Mouse (Mus musculus) intestine, embryonic 15.5 days (tissue): ENCODE measurements at regions not wholly inside any gene's neighbourhood (a gene's known extent, or its start where the extent isn't known, plus 50 kb on each side); places are given as distances from the start of the nearest gene placed in this dataset.

Experiments used
- ATAC-seq: fragments of 200-750 bp; cut with Nextera tagmentation; 2 replicates; pipeline ENCODE4 v1.8.0; 2017; ENCODE audit warnings: moderate TSS enrichment, moderate library complexity
- H3K27ac ChIP-seq: fragments of 300-500 bp; sonication (generic); 2 replicates; pipeline ENCODE4 v1.5.1; 2015; ENCODE audit warnings: mild to moderate bottlenecking, inconsistent platforms
- H3K27me3 ChIP-seq: fragments of 300-500 bp; sonication (generic); replicated peaks from 2 replicates; pipeline ENCODE4 v1.6.1; 2015; ENCODE audit warnings: inconsistent platforms
- H3K36me3 ChIP-seq: fragments of 300-500 bp; sonication (generic); 2 replicates; pipeline ENCODE4 v1.6.1; 2015; ENCODE audit warnings: inconsistent platforms
- H3K4me1 ChIP-seq: fragments of 300-500 bp; sonication (generic); replicated peaks from 2 replicates; pipeline ENCODE4 v1.6.1; 2015; ENCODE audit warnings: inconsistent platforms
- H3K4me2 ChIP-seq: fragments of 300-500 bp; sonication (generic); replicated peaks from 2 replicates; pipeline ENCODE4 v1.6.1; 2015; ENCODE audit warnings: mild to moderate bottlenecking, inconsistent platforms
- H3K4me3 ChIP-seq: fragments of 300-500 bp; sonication (generic); replicated peaks from 2 replicates; pipeline ENCODE4 v1.5.1; 2015; ENCODE audit warnings: inconsistent platforms
- H3K9ac ChIP-seq: fragments of 300-500 bp; sonication (generic); 2 replicates; pipeline ENCODE4 v1.6.1; 2015; ENCODE audit warnings: inconsistent platforms
- H3K9me3 ChIP-seq: fragments of 300-500 bp; sonication (generic); 2 replicates; pipeline ENCODE4 v1.6.1; 2016; ENCODE audit warnings: inconsistent platforms
- WGBS: fragments of 180-500 bp; shearing (Covaris S2); methylation state at CpG from one replicate; pipeline ENCODE4 v1.1.7; 2015; 5-methylcytosine and 5-hydroxymethylcytosine counted together

- no peak; the same call in 1 of the 2 replicates for ATAC-seq
- no peaks in the 10 kb centered on the region for H3K4me1 ChIP-seq
- no peak overlapping the region for H3K9ac ChIP-seq
- no peak overlapping the region for H3K27ac ChIP-seq
- H3K9me3 ChIP-seq = no peaks in the 10 kb centered on the region
- H3K36me3 ChIP-seq = no peaks in the 10 kb centered on the region
- H3K4me2 ChIP-seq = no peak overlapping the region
- no peak overlapping the region for H3K4me3 ChIP-seq
- H3K27me3 ChIP-seq = no peaks in the 10 kb centered on the region
- WGBS = 73% methylated on average over 5 of the region's 5 CpGs
Measured at GRCm38 (mm10) chr13:28531534-28531999, 274.2 kb downstream of the Gm11361 start.

DNA sequence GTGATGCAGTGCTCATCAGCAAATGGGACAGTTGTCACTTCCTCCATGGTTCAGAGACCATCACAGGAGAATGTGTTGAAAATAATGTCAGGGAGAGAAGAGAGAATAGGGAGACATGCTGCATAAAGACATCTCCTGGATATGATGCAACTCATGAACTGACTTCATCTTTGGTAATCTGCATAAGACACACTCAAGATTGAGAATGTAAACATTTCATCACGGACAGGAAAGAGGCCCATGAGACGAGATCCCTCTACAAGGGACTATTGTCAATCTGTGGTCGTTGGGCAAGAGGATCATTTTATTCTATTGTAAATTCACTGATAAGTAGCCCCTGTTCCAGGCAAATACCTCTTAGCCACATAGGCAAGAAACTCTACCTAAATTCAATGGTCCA, 273.6 kb downstream of the Gm11361 start:
- no peaks in the 10 kb centered on the region for H3K9me3 ChIP-seq
- H3K27ac ChIP-seq = no peak overlapping the region
- H3K27me3 ChIP-seq = no peaks in the 10 kb centered on the region
- H3K4me2 ChIP-seq = no peak overlapping the region
- H3K36me3 ChIP-seq = no peaks in the 10 kb centered on the region
- H3K4me1 ChIP-seq = no peaks in the 10 kb centered on the region
- 85% methylated on average over 3 of the region's 3 CpGs for WGBS
- no peak overlapping the region for H3K9ac ChIP-seq
- ATAC-seq = no peak
- H3K4me3 ChIP-seq = no peak overlapping the region

DNA sequence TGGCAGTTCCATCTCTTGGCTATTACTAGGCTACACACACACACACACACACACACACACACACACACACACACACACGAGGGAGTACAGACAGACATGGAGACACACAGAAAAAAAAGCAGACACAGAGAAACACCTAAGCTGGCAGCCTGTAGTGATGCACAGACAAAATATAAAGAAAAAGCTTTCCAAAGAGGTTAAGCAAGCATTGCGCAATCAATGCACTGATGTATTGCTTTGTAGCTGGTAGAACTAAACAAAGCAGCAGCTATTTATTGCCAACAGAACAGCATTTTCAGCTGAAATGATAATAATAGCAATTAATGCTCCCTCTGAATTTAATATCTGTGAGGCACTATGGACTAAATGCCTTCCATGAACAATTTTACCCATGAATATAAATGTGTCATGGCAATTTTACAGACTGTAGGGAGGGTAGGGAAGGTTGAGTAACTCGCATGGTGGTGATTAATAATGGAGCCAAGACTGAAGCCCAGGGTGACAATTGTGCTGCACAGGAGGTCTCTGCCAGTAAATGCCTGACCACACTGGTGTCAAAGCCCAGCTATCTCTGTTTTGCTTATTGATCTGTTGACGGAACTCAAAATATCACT, 271.7 kb downstream of the Gm11361 start:
- no peaks in the 10 kb centered on the region for H3K9me3 ChIP-seq
- no peak overlapping the region for H3K4me3 ChIP-seq
- H3K27me3 ChIP-seq = no peaks in the 10 kb centered on the region
- no peak for ATAC-seq
- no peak overlapping the region for H3K9ac ChIP-seq
- no peak overlapping the region for H3K27ac ChIP-seq
- 79% methylated on average over 4 of the region's 4 CpGs for WGBS
- H3K4me2 ChIP-seq = no peak overlapping the region
- H3K4me1 ChIP-seq = no peaks in the 10 kb centered on the region
- no peaks in the 10 kb centered on the region for H3K36me3 ChIP-seq

DNA sequence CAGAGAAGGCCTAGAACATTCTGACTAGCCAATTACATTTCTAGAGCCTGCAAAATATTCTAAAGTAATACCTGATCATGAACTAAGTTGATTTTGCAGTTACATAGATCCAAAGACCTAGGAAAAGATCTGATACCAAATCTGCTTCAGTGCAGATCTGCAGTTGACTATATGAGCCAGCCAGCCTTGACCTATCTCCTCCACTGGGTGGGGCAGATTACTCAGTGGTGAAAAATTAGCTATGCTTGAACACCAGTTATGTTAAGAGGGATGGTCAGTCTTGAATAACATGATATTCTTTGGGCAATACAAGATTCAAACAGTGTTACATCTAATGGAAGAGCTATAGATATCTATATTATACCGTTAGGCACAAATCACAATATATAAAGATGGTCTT, 269.0 kb downstream of the Gm11361 start:
- Histone ChIP-seq H3K9me3 (no peaks in the 10 kb centered on the region), H3K4me1 (no peaks in the 10 kb centered on the region), H3K9ac (no peak overlapping the region), H3K4me2 (no peak overlapping the region), H3K4me3 (no peak overlapping the region), H3K27me3 (no peaks in the 10 kb centered on the region), H3K27ac (no peak overlapping the region), H3K36me3 (no peaks in the 10 kb centered on the region)
- WGBS = 100% methylated on average over 1 of the region's 1 CpGs
- ATAC-seq = 0 out of 2 replicates have a peak, but pooled peaks have one; percentile 66

DNA sequence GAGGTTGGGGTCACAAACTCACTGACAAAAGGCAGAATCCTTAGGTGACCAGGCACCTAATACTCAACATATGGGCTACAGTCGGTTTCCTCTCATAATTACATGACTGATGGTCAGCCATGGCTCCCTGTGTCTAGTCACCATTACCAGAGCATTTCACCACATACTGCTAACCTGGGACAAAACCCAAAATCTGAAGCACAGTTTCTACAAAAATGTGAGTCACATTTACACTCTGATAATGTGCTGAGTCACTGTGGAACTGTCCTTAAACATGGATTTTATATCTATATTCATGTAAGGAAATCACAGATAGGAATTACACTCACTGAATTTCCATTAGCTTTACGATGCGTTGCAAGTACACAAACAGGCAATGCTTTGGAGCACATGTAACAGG, 267.1 kb downstream of the Gm11361 start:
- Histone ChIP-seq H3K9ac (no peak overlapping the region), H3K27me3 (no peaks in the 10 kb centered on the region), H3K4me3 (no peak overlapping the region), H3K9me3 (no peaks in the 10 kb centered on the region), H3K36me3 (no peaks in the 10 kb centered on the region), H3K4me1 (no peaks in the 10 kb centered on the region), H3K27ac (no peak overlapping the region), H3K4me2 (no peak overlapping the region)
- no peak for ATAC-seq
- 95% methylated on average over 3 of the region's 3 CpGs for WGBS

DNA sequence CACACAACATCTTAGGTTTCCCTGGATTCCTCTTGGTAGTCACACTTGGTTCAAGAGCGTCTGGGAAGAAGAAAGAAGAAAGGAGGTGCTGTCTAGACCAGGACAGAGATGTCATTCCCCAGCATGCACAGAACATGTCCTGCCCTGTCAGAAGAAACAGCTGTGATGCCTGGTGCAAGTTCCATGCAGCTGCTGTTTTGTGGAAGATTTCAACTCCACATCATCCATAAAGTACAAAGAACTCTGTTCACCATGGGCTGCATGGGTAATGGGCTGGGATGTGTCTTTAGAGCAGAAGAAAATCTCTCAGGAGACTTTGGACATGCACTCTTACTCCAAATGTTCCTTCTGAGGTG, 262.8 kb downstream of the Gm11361 start:
- H3K4me3 ChIP-seq = no peak overlapping the region
- no peak overlapping the region for H3K4me2 ChIP-seq
- no peak for ATAC-seq
- H3K27ac ChIP-seq = no peak overlapping the region
- no peaks in the 10 kb centered on the region for H3K36me3 ChIP-seq
- WGBS = 67% methylated on average over 1 of the region's 1 CpGs
- no peaks in the 10 kb centered on the region for H3K27me3 ChIP-seq
- no peak overlapping the region for H3K9ac ChIP-seq
- no peaks in the 10 kb centered on the region for H3K4me1 ChIP-seq
- no peaks in the 10 kb centered on the region for H3K9me3 ChIP-seq

DNA sequence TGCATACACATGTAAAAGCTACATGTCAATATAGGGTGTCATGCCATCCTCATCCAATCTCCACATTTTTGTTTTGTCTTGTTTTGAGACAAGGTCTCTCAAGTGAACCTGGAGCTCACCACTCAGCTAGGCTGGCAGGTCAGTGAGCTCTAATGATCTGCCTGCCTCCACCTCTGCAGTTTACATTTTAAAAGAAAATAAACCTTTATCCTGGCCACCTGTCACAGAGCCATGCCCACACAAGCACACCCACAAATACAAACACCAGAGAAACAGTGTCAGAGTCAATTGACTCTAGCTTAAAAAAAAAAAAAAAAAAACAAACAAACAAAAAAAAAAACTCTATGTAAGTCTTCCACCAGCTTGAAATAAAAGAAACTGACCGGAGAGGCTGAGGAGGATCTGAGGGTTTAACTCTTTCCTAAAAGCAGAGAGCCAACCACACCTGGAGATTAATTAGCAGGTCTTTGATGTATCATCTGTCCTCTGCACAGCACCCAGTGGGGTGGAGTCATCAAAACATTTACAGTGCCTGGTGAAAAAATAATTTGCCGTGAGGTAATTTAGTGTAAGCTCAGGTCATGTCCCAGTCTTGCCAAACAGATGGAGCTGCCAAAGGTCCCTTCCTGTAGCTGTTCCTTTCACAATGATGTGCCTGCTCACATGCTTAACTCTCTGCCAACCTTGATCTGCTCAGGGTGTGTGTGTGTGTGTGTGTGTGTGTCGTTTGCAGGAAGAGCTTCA, 262.2 kb downstream of the Gm11361 start:
- WGBS = 57% methylated on average over 3 of the region's 3 CpGs
- no peak overlapping the region for H3K4me3 ChIP-seq

DNA sequence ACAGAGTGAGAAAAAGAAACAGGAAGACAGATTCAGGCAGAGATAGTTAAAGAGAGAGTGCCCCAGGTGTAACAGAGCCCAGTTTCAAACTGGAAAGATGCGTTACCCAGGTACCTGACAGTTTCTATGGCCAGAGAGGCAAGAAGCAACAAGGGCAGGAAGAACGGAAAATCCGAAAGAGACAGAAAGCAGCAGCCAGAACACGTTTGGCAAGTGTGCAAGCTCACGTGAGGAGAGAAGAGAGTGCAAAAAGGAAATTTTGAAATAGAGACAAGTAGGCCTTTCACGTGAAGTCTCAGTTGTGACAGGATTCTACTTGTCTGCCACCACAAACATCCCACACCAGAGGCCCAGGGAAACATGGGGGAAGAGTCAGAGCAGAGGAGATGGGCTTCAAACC, 259.8 kb downstream of the Gm11361 start:
- no peak overlapping the region for H3K27ac ChIP-seq
- no peaks in the 10 kb centered on the region for H3K9me3 ChIP-seq
- H3K9ac ChIP-seq = no peak overlapping the region
- no peak overlapping the region for H3K4me3 ChIP-seq
- H3K4me1 ChIP-seq = no peaks in the 10 kb centered on the region
- H3K4me2 ChIP-seq = no peak overlapping the region
- ATAC-seq = no peak
- H3K27me3 ChIP-seq = no peaks in the 10 kb centered on the region
- no peaks in the 10 kb centered on the region for H3K36me3 ChIP-seq
- 75% methylated on average over 6 of the region's 6 CpGs for WGBS

More for the DNA sequence above, 262.2 kb downstream of the Gm11361 start:
- no peak for ATAC-seq
- no peak overlapping the region for H3K27ac ChIP-seq
- H3K27me3 ChIP-seq = no peaks in the 10 kb centered on the region
- no peak overlapping the region for H3K9ac ChIP-seq
- no peaks in the 10 kb centered on the region for H3K9me3 ChIP-seq
- H3K4me2 ChIP-seq = no peak overlapping the region
- H3K4me1 ChIP-seq = no peaks in the 10 kb centered on the region
- H3K36me3 ChIP-seq = no peaks in the 10 kb centered on the region

DNA sequence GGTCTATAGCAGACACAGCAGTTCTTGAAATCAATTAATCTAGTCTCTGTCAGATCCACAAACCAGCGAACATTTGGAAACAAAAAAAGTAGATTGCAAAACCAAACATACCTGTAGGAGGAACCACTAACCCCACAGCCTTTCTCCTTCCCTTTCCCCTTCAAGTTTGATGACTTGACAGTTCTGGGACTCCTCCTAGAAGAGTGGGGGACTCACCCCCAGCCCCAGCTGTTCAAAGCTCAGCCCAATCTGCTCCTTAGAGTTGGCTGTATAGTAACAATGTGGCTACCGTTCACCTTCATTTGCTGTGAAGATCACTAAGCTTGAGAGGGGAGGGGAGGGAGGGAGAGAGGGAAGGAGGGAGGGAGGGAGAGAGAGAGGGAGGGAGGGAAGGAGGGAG, 259.3 kb downstream of the Gm11361 start:
- Histone ChIP-seq H3K4me1 (no peaks in the 10 kb centered on the region), H3K4me2 (no peak overlapping the region), H3K27me3 (no peaks in the 10 kb centered on the region), H3K27ac (no peak overlapping the region), H3K4me3 (no peak overlapping the region), H3K9ac (no peak overlapping the region), H3K9me3 (no peaks in the 10 kb centered on the region), H3K36me3 (no peaks in the 10 kb centered on the region)
- no peak for ATAC-seq
- WGBS = 43% methylated on average over 2 of the region's 2 CpGs

DNA sequence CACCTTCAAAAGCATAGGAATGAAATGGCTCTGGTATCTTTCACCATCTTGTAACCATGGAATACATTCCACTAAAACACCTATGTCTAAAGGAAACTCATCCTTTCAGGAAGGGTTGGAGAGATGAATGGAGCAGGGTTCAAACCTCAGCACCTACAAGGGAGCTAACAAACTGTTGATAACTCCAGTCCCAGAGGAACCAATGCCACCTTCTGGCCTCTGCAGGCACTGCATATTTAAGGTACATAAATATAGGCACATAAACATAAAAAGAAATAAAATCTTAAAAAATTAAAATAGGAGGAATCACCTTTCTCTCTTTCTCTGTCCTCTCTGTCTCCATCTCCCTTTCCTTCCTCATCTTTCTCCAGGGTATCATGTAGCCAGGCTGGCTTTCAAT, 256.9 kb downstream of the Gm11361 start:
- H3K4me2 ChIP-seq = no peak overlapping the region
- H3K9ac ChIP-seq = no peak overlapping the region
- H3K27ac ChIP-seq = no peak overlapping the region
- no peak overlapping the region for H3K4me3 ChIP-seq
- H3K9me3 ChIP-seq = no peaks in the 10 kb centered on the region
- H3K36me3 ChIP-seq = no peaks in the 10 kb centered on the region
- no peak for ATAC-seq
- no peaks in the 10 kb centered on the region for H3K4me1 ChIP-seq
- H3K27me3 ChIP-seq = no peaks in the 10 kb centered on the region

GRCm38 (mm10) chr13:28513336-28513735, 256.0 kb downstream of the Gm11361 start:
- no peaks in the 10 kb centered on the region for H3K9me3 ChIP-seq
- no peaks in the 10 kb centered on the region for H3K27me3 ChIP-seq
- no peak overlapping the region for H3K4me2 ChIP-seq
- WGBS = 89% methylated on average over 7 of the region's 7 CpGs
- no peak for ATAC-seq
- H3K9ac ChIP-seq = no peak overlapping the region
- H3K4me1 ChIP-seq = no peaks in the 10 kb centered on the region
- H3K4me3 ChIP-seq = no peak overlapping the region
- H3K27ac ChIP-seq = no peak overlapping the region
- H3K36me3 ChIP-seq = no peaks in the 10 kb centered on the region

DNA sequence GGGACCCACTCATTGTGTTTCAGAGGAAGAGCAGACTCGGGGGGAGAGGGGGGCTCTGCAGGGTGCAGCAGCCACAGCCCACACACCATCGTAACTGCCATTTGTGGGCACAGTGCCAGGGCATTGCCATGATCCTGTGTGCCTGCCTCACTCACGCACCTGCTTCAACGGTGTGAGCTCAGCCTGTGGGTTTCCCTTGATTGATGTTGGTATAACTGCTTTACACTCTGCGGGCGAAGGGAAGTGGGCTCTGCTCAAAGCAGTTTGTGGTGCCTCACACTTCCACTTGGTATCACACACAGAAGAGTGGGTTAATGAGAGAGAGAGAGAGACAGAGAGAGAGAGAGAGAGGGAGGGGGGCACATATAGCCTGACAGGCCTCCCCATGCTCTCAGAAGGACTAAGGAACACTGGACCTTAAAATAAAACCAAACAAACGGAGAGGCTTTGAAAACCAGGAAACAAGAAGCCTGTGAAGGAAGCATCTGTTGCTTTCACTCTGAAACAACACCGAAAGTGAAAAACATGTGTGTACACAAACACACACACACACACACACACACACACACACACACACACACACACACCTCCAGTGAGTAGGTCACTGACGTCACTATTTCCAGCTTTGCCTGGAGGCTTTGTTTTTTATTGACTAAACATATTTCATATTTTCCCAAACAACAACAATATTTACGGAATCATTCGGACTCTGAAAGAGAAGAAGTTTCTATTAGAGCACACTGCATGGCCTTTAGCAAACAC, 255.4 kb downstream of the Gm11361 start:
- no peak overlapping the region for H3K4me3 ChIP-seq
- no peaks in the 10 kb centered on the region for H3K36me3 ChIP-seq
- H3K9me3 ChIP-seq = no peaks in the 10 kb centered on the region
- no peak overlapping the region for H3K27ac ChIP-seq
- no peaks in the 10 kb centered on the region for H3K27me3 ChIP-seq
- ATAC-seq = 0 out of 2 replicates have a peak, but pooled peaks have one; percentile 25
- WGBS = 68% methylated on average over 11 of the region's 11 CpGs
- no peak overlapping the region for H3K9ac ChIP-seq
- peaks cover 4% of the 10 kb centered on the region; the same call in 1 of the 2 replicates for H3K4me1 ChIP-seq
- H3K4me2 ChIP-seq = no peak overlapping the region
